Mouse (Mus musculus) hindbrain, embryonic 16.5 days (tissue): Measurements from ENCODE around the gene Cacna2d1. TPM values are rescaled to one million over a fixed set of nuclear protein-coding genes. Genes with fewer than 3 reads are reported as not detected.
A peak's percentile ranks its signal among the peaks of the same experiment; 100 is the strongest.

Experiments
- ATAC-seq: fragments of 200-750 bp; cut with Nextera tagmentation; 2 replicates; pipeline ENCODE4 v1.8.0; 2017; ENCODE audit warnings: moderate TSS enrichment, moderate library complexity
- H3K27ac ChIP-seq: fragments of 300-500 bp; sonication (generic); 2 replicates; pipeline ENCODE4 v1.5.1; 2014; ENCODE audit warnings: low read depth, mild to moderate bottlenecking, control low read depth, low read length, moderate library complexity
- H3K27me3 ChIP-seq: fragments of 300-500 bp; sonication (generic); replicated peaks from 2 replicates; pipeline ENCODE4 v1.6.1; 2014; ENCODE audit warnings: low read length; ENCODE audit not compliant: control insufficient read depth, insufficient read depth
- H3K36me3 ChIP-seq: fragments of 300-500 bp; sonication (generic); 2 replicates; pipeline ENCODE4 v1.6.1; 2014; ENCODE audit warnings: mild to moderate bottlenecking, low read length, moderate library complexity, mixed read lengths; ENCODE audit not compliant: control insufficient read depth, insufficient read depth
- H3K4me1 ChIP-seq: fragments of 300-500 bp; sonication (generic); 2 replicates; pipeline ENCODE4 v1.6.1; 2014; ENCODE audit warnings: low read depth, low read length; ENCODE audit not compliant: control insufficient read depth, insufficient read depth
- H3K4me2 ChIP-seq: fragments of 300-500 bp; sonication (generic); 2 replicates; pipeline ENCODE4 v1.6.1; 2014; ENCODE audit warnings: mild to moderate bottlenecking, low read length, control low read depth, moderate library complexity
- H3K4me3 ChIP-seq: fragments of 300-500 bp; sonication (generic); 2 replicates; pipeline ENCODE4 v1.5.1; 2014; ENCODE audit warnings: mild to moderate bottlenecking, low read length, control low read depth, moderate library complexity
- H3K9ac ChIP-seq: fragments of 300-500 bp; sonication (generic); 2 replicates; pipeline ENCODE4 v1.6.1; 2014; ENCODE audit warnings: low read depth, mild to moderate bottlenecking, control low read depth, low read length, moderate library complexity
- H3K9me3 ChIP-seq: fragments of 300-500 bp; sonication (generic); 2 replicates; pipeline ENCODE4 v1.6.1; 2014; ENCODE audit warnings: mild to moderate bottlenecking, low read length, moderate library complexity; ENCODE audit not compliant: control insufficient read depth
- WGBS: fragments of 180-500 bp; shearing (Covaris S2); extraction: QIAGEN DNeasy Blood & Tissue Kit; methylation state at CpG from one replicate; pipeline ENCODE4 v1.1.7; 2014; 5-methylcytosine and 5-hydroxymethylcytosine counted together
- polyA plus RNA-seq: library from polyadenylated mRNA; unstranded; fragments of >200 nt; fragmentation: Nextera tagmentation; extraction: Ambion mirVana; gene quantifications from 2 replicates; pipeline ENCODE4 v1.2.1, GENCODE M21; 2015

Gene Cacna2d1
- polyA plus RNA-seq, 1 experiment from 2014 or later: 30.4 TPM

DNA sequence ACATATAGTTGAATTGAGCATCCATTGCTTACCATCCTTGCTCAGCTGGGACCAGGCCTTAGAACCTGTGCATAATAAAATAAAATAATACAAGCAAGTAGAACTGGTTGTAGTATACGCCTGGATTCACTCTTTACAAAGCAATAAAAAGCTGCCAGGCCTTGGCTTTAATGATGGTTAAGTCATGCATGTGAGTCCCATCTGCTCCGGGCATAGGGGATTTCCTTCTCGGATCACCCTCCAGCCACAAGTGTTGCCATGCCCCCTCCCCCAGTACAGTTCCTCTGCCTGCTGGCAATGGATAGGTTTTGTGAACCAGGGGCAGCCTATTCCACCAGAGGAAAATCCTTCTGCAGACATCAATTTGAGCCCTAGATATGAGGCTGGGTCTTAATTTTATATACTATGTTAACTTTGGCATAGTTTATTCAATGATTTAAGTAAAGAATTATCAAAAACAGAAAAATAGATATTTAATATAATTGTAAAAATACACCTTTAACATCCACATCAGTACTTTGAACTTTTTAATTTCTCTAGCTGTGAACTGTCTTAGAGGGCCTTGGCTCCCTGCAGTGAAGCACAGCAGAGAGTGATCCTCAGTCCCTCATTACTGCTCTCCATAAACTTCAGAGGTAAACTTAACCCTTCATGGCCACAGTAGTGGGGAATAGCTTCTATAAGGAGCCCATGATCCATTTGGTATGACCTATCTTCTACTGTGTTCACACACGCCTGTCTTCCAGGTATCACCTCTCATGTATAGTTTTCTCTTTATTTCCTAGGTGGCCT lies 90.3 kb downstream of the Cacna2d1 start:
- Histone ChIP-seq H3K9me3 (no peaks in the 10 kb centered on the region), H3K4me1 (no peaks in the 10 kb centered on the region), H3K36me3 (no peaks in the 10 kb centered on the region), H3K4me3 (no peak overlapping the region), H3K9ac (no peak overlapping the region), H3K27ac (no peak overlapping the region), H3K4me2 (no peak overlapping the region), H3K27me3 (no peaks in the 10 kb centered on the region)
- 38% methylated on average over 4 of the region's 4 CpGs for WGBS
- ATAC-seq: peak; percentile 92

DNA sequence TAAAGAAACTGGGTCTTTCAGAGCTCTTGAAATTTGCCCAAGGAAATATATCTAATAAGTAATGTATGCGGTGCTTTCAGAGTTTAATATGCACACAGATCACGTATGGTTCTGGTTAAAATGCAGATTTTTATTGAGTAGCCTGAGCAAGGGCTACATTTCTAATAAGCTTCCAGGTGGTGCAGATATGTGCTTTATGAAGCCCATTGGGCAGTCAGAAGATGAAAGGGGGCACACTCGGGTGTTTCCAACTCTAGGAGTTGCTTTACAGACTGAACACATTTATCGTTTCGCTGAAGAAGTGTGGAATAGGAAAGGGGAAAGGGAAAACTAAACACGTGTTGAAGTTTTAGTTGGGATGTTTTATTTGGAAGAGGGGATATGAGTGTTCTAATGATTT lies 94.4 kb downstream of the Cacna2d1 start:
- no peaks in the 10 kb centered on the region for H3K36me3 ChIP-seq
- H3K9me3 ChIP-seq: no peaks in the 10 kb centered on the region
- no peak for ATAC-seq
- no peaks in the 10 kb centered on the region for H3K4me1 ChIP-seq
- 65% methylated on average over 6 of the region's 6 CpGs for WGBS
- no peak overlapping the region for H3K27ac ChIP-seq
- H3K27me3 ChIP-seq: no peaks in the 10 kb centered on the region
- H3K9ac ChIP-seq: no peak overlapping the region
- H3K4me3 ChIP-seq: no peak overlapping the region
- no peak overlapping the region for H3K4me2 ChIP-seq

DNA sequence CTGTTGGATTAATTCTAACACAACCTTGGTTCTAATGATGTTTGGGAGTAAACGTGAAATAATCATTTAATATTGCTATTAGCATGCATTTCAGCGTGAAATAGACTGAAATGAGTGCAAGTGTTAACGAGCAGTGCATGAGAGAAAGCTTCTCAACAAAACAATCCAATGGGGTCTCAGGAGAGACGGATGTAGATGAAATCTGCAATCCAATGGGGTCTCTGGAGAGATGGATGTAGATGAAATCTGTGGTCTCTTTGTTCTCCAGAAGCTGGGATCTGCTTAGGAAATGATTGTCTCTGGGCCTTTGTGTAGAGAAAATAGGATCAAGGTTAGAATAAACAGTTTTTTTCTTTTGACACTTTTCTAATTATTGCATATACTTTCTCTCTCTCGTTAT lies 95.0 kb downstream of the Cacna2d1 start:
- Histone ChIP-seq H3K4me2 (no peak overlapping the region), H3K4me3 (no peak overlapping the region), H3K9ac (no peak overlapping the region), H3K27me3 (no peaks in the 10 kb centered on the region), H3K9me3 (no peaks in the 10 kb centered on the region), H3K36me3 (no peaks in the 10 kb centered on the region), H3K4me1 (no peaks in the 10 kb centered on the region), H3K27ac (no peak overlapping the region)
- ATAC-seq: no peak
- 26% methylated on average over 5 of the region's 5 CpGs for WGBS

DNA sequence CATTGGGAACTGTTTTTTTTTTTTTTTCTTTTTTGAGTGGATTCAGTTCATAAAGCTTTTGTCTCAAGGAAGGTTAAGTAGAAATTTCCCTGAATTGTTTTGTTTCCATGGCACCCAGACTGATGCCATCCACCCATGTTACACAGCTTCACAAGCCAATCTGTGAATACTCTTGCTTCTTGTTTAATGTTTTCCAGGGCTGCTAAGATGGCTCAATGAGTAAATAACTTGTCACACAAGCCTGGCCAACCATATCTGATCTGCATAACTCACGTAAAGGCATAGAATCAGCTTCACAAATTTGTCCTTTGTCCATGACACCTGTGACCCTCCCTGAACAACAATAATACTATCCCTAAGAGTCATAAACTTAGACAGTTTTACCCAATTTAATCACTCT lies 99.1 kb downstream of the Cacna2d1 start:
- Histone ChIP-seq H3K9ac (no peak overlapping the region), H3K36me3 (no peaks in the 10 kb centered on the region), H3K27me3 (no peaks in the 10 kb centered on the region), H3K4me1 (no peaks in the 10 kb centered on the region), H3K4me3 (no peak overlapping the region), H3K9me3 (no peaks in the 10 kb centered on the region), H3K4me2 (no peak overlapping the region), H3K27ac (no peak overlapping the region)
- WGBS: 74% methylated on average over 1 of the region's 1 CpGs
- ATAC-seq: no peak

DNA sequence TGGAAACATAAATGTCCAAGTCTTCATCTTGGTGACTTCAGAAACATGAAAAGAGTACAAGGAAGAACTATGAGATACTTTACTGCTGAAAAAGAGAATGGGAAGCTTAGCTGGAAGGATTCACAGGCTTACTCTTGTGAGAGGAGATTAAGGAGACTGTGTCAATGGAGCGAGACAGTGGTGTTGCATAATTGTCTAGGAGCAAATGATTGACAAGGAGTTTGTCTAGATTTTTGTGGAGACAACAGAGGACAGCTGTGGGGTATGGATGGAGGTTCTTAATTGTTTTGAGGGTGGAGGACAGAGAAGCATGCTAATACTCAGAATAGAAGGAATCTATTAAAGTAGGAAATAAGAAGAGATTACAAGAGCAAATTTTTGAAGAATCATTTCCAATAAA lies 100.8 kb downstream of the Cacna2d1 start:
- 46% methylated on average over 1 of the region's 1 CpGs for WGBS
- Histone ChIP-seq H3K4me3 (no peak overlapping the region), H3K9me3 (no peaks in the 10 kb centered on the region), H3K27ac (no peak overlapping the region), H3K36me3 (no peaks in the 10 kb centered on the region), H3K4me1 (no peaks in the 10 kb centered on the region), H3K4me2 (no peak overlapping the region), H3K27me3 (no peaks in the 10 kb centered on the region), H3K9ac (no peak overlapping the region)
- ATAC-seq: no peak

DNA sequence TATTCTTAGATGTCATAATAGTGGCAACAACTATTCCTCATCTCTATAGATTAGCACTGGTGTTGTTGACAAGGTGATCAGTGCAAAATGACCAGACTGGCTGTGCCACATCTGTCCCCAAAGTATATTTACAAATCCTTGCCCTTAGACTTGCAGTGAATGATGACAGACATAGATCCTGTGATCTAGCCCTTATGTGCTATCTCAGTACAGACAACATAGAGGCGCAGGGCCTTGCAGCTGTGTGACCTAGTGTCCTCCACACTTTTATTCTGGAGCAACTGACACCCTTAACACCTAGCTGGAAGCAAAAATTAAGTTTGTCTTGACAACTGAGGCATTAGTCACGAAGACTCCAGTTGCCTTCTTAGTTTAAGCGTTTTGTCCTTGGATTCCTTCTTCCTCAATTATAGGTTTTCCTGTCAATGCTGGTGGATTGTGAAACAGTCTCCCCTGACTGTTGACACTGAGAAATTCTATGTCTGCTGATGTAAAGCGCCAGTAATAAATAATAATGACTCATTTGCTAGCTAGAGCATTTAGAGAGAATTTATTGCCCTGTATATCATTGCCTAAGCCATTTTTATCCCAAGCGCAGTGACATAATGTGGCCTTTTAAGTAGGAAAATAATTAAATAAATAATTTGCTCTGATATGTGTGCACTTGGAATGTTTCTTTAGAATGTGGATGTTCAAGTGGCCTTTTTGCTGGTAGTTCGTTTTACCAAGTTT lies 110.8 kb downstream of the Cacna2d1 start:
- Histone ChIP-seq H3K36me3 (no peaks in the 10 kb centered on the region), H3K27me3 (no peaks in the 10 kb centered on the region), H3K27ac (no peak overlapping the region), H3K4me2 (no peak overlapping the region), H3K4me1 (no peaks in the 10 kb centered on the region), H3K9ac (no peak overlapping the region), H3K4me3 (no peak overlapping the region), H3K9me3 (no peaks in the 10 kb centered on the region)
- 82% methylated on average over 6 of the region's 6 CpGs for WGBS
- ATAC-seq: no peak

DNA sequence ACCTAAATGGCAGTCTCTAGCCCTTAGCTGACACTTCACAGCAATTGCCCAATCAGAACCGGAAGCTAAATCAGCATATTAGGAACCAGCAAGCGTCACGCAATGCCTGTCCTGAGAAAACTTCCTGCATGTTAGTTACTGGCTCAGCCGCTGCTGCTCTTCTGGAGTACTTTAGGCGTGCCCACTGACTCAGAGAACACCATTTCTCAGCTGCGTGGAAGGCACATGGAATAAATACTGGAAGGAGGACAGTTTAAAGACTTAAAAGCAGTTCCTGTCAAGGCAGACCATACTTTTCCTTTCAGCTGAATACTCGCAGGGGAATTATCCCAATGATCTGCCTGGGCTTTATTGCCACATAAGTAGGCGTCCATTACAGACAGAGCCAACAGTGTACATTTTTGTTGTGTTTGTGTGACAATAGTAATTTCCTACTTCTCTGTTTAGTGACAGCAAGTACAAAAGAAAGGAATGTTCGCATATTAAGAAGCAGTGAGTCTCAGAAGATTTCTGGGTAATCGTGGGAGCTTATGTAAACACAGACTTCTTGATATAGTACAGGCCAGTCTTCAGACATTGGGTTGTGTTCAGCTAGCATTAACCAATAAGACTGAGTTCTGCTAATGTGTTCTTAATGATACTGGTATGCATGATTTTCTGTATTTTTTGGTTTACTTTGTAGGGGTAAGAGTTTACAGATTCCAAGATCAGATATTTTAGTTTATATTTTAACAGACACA lies 113.1 kb downstream of the Cacna2d1 start:
- Histone ChIP-seq H3K4me2 (no peak overlapping the region), H3K27ac (no peak overlapping the region), H3K9ac (no peak overlapping the region), H3K4me1 (no peaks in the 10 kb centered on the region), H3K27me3 (no peaks in the 10 kb centered on the region), H3K9me3 (no peaks in the 10 kb centered on the region), H3K36me3 (no peaks in the 10 kb centered on the region), H3K4me3 (no peak overlapping the region)
- WGBS: 67% methylated on average over 10 of the region's 10 CpGs
- peak; percentile 65 for ATAC-seq

DNA sequence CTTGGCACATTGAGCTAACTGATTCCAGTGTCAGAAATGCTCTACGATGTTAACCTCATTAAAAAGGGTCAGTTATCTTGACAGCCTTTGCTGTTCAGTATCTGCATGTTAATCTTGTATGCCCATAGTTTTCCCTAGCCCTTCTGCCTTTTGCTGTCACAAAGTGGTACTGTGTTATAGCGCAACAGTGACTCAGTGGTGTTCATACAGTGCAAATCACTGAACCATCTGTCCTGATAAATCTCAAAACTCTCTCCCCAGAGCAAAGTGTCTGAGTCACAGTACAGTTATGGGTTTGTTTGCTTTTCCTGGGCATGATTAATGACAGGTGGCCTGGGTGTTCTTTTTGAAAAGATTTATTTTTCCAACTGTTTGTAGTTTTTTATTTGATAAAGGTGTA lies 122.3 kb downstream of the Cacna2d1 start:
- no peak overlapping the region for H3K4me3 ChIP-seq
- H3K9ac ChIP-seq: no peak overlapping the region
- H3K9me3 ChIP-seq: no peaks in the 10 kb centered on the region
- H3K4me1 ChIP-seq: no peaks in the 10 kb centered on the region
- ATAC-seq: peak; percentile 64; the same call in 1 of the 2 replicates
- no peak overlapping the region for H3K27ac ChIP-seq
- H3K4me2 ChIP-seq: no peak overlapping the region
- H3K36me3 ChIP-seq: no peaks in the 10 kb centered on the region
- 42% methylated on average over 2 of the region's 2 CpGs for WGBS
- H3K27me3 ChIP-seq: no peaks in the 10 kb centered on the region

DNA sequence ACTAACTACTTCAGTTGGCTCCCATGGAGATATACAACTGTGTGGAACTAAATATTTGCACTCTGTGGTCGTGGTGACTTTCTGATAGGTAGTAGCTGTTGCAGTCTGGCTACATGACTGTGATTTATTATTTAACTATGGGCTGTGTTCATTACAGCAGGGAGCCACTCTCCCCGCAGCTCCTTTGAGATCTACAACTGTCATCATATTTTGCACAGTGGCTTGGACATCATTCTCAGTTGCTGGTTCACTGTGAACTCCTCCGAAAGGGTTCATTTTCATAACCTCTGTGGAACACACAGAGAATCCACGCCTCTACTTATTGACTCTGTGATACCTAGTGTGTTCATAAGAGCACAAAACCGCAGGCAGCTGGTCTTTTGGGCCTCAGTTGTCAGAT lies 128.3 kb downstream of the Cacna2d1 start:
- Histone ChIP-seq H3K4me3 (no peak overlapping the region), H3K9ac (no peak overlapping the region), H3K9me3 (no peaks in the 10 kb centered on the region), H3K4me2 (no peak overlapping the region), H3K4me1 (peaks cover 3% of the 10 kb centered on the region; the same call in 1 of the 2 replicates), H3K27me3 (no peaks in the 10 kb centered on the region), H3K36me3 (no peaks in the 10 kb centered on the region), H3K27ac (no peak overlapping the region)
- WGBS: 25% methylated on average over 5 of the region's 5 CpGs
- ATAC-seq: peak; percentile 56; the same call in 1 of the 2 replicates
